In the genomic region with DNA sequence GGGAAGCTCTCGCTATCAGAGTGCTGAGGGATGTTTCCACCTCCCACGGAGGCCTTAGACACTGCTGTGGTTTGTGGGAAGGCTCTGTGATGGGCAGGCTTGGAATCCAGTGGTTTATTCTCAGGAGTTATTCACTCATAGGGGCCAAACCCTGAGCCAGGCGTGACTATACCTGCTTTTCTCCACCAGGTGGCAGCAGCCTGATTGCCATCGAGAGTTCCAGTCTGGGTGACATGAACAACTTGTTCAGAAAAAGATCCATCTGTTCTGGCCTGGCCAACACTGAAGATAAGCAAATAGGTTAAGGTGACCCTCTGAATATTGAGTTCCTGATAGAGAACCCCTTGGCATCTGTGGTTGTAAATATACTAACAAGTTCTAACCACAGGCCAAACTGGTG, we compare ENCODE assay signal across 9 mouse cellular contexts. TPM values are rescaled to one million over a fixed set of nuclear protein-coding genes. Genes with fewer than 3 reads are reported as not detected.
DNase-seq lines count a peak whose midpoint lies in the region; ATAC-seq and TF ChIP-seq lines count a peak whose summit lies in the region.
"Had no signal": no experiment of that assay in that cellular context is flagged by ENCODE, and none has a peak within 500 bp of the region (broad histone marks: within the 10 kb centered on the region; RNA-seq: fewer than 3 reads in every experiment).

No protein-coding gene starts in this region.

- H3K9me3 ChIP-seq in hindbrain, embryonic 14.5 days (ENCODE audit: control insufficient read depth, low read length), result no peaks in the 10 kb centered on the region
- no peaks in the 10 kb centered on the region for H3K9me3 ChIP-seq in hindbrain, embryonic 16.5 days (ENCODE audit: control insufficient read depth, low read length)
- H3K9me3 ChIP-seq: stomach, embryonic 15.5 days had no signal

- H3K4me1 ChIP-seq in hindbrain, embryonic 14.5 days (replicated peaks; ENCODE audit: control insufficient read depth, insufficient read depth, low read length), result no peaks in the 10 kb centered on the region
- no peaks in the 10 kb centered on the region for H3K4me1 ChIP-seq in hindbrain, embryonic 16.5 days (ENCODE audit: control insufficient read depth, insufficient read depth, low read depth, low read length)
- H3K4me1 ChIP-seq in spleen, adult 2 months (ENCODE audit: control insufficient read depth, insufficient read depth, insufficient read length), result peaks cover 23% of the 10 kb centered on the region; the same call in 1 of the 2 replicates

- TF ChIP-seq POLR2A in brain, embryonic 14.5 days (IDR thresholded peaks at IDR 0.05; ENCODE audit: borderline replicate concordance, extremely low read depth, insufficient read depth, insufficient read length, poor library complexity, severe bottlenecking), result no peak
- TF ChIP-seq POLR2A in spleen, adult 2 months (IDR thresholded peaks at IDR 0.05; ENCODE audit: low read depth, low read length), result no peak

- no peak for ATAC-seq in hindbrain, embryonic 14.5 days (ENCODE audit: low FRiP score)
- ATAC-seq in hindbrain, embryonic 16.5 days, result no peak
- peak; percentile 55 for ATAC-seq in erythroid progenitor cell, adult 5-6 weeks (replicated peaks; ENCODE audit: low FRiP score, poor library complexity, severe bottlenecking)
- ATAC-seq in megakaryocyte, adult 5-6 weeks (ENCODE audit: poor library complexity, severe bottlenecking), result peak; percentile 69

- no peak overlapping the region for H3K9ac ChIP-seq in hindbrain, embryonic 14.5 days
- no peak overlapping the region for H3K9ac ChIP-seq in hindbrain, embryonic 16.5 days (ENCODE audit: low read depth, low read length)
- H3K9ac ChIP-seq: stomach, embryonic 15.5 days had no signal

- peak; percentile 94 for TF ChIP-seq CTCF in brain, embryonic 14.5 days (IDR thresholded peaks at IDR 0.05; ENCODE audit: borderline replicate concordance, extremely low read depth, insufficient read depth, insufficient read length)
- TF ChIP-seq CTCF in spleen, adult 2 months (IDR thresholded peaks at IDR 0.05; ENCODE audit: extremely low read depth, insufficient read depth, insufficient read length, insufficient replicate concordance), result peak; percentile 84; the same call in 1 of the 2 replicates

- H3K27ac ChIP-seq in hindbrain, embryonic 14.5 days, result no peak overlapping the region
- no peak overlapping the region for H3K27ac ChIP-seq in hindbrain, embryonic 16.5 days (ENCODE audit: low read depth, low read length)
- no peak overlapping the region for H3K27ac ChIP-seq in spleen, adult 2 months (ENCODE audit: insufficient read depth, low read length)
- H3K27ac ChIP-seq: stomach, embryonic 15.5 days had no signal

- DNase-seq in hindbrain, embryonic 14.5 days (ENCODE audit: low spot score), result peak; percentile 90
- DNase-seq in brain, embryonic 14.5 days (ENCODE audit: low read depth), result peak; percentile 75
- peak; percentile 76 to 78 for DNase-seq in heart, postnatal 36 days
- peak; percentile 78 to 87 for DNase-seq in layer of hippocampus, postnatal 14 days (ENCODE audit: low spot score in 2 of 2)
- DNase-seq in spleen, adult 2 months (ENCODE audit: low read depth in 1 of 2, low spot score in 2 of 2), result peak; percentile 50 to 71

- no peaks in the 10 kb centered on the region for H3K27me3 ChIP-seq in hindbrain, embryonic 14.5 days (ENCODE audit: control insufficient read depth, insufficient read depth, low read length)
- no peaks in the 10 kb centered on the region for H3K27me3 ChIP-seq in hindbrain, embryonic 16.5 days (replicated peaks; ENCODE audit: control insufficient read depth, insufficient read depth, low read length)
- no peaks in the 10 kb centered on the region for H3K27me3 ChIP-seq in spleen, adult 2 months (ENCODE audit: control insufficient read depth, insufficient read depth, low read length)
- H3K27me3 ChIP-seq: stomach, embryonic 15.5 days had no signal

- no peak overlapping the region for H3K4me2 ChIP-seq in hindbrain, embryonic 14.5 days (replicated peaks)
- H3K4me2 ChIP-seq in hindbrain, embryonic 16.5 days (ENCODE audit: low read length), result no peak overlapping the region
- H3K4me2 ChIP-seq: stomach, embryonic 15.5 days had no signal

- intact Hi-C loops in heart, postnatal 36 days (cut with DNase I), result loop anchor here (1.0 to 5.0 kb wide), 2 partner anchors 65 to 166 kb away; no protein-coding TSS in a partner anchor

- no peak overlapping the region for H3K4me3 ChIP-seq in hindbrain, embryonic 14.5 days (replicated peaks; ENCODE audit: low read length)
- no peak overlapping the region for H3K4me3 ChIP-seq in hindbrain, embryonic 16.5 days (ENCODE audit: low read length)
- no peak overlapping the region for H3K4me3 ChIP-seq in spleen, adult 2 months (ENCODE audit: extremely low read depth, insufficient read depth, insufficient read length)
- H3K4me3 ChIP-seq: stomach, embryonic 15.5 days had no signal

- 4% methylated on average over 4 of the region's 4 CpGs for WGBS in hindbrain, embryonic 14.5 days
- 4% methylated on average over 4 of the region's 4 CpGs for WGBS in hindbrain, embryonic 16.5 days
- 3% methylated on average over 4 of the region's 4 CpGs for WGBS in spleen, adult 2 months

- H3K36me3 ChIP-seq in hindbrain, embryonic 14.5 days (replicated peaks; ENCODE audit: control insufficient read depth, insufficient read depth), result peaks cover 13% of the 10 kb centered on the region
- H3K36me3 ChIP-seq in hindbrain, embryonic 16.5 days (ENCODE audit: control insufficient read depth, insufficient read depth, low read length), result peaks cover 5% of the 10 kb centered on the region; the same call in 1 of the 2 replicates
- peaks cover 4% of the 10 kb centered on the region; the same call in 1 of the 2 replicates for H3K36me3 ChIP-seq in spleen, adult 2 months (ENCODE audit: control insufficient read depth, insufficient read depth, low read length)
- H3K36me3 ChIP-seq: stomach, embryonic 15.5 days had no signal

RNA-seq across cellular contexts. Expression of a gene that starts 19.3 kb away (rescaled TPM):
- 200 and 220 TPM in 2 replicates for polyA plus RNA-seq in hindbrain, embryonic 14.5 days (2014; fragmentation: Nextera tagmentation; extraction: Ambion mirVana)
- polyA plus RNA-seq in hindbrain, embryonic 16.5 days (2015; fragmentation: Nextera tagmentation; extraction: Ambion mirVana), result 189 and 198 TPM in 2 replicates
- 172 and 205 TPM in 2 replicates for polyA plus RNA-seq in brain, embryonic 14.5 days (2012; rRNA removed)
- total RNA-seq in erythroid progenitor cell, adult 5-6 weeks (2015; ENCODE audit: low replicate concordance), result 12.3 and 17.6 TPM in 2 replicates
- total RNA-seq in erythroid progenitor cell, adult 5-6 weeks (2017; ENCODE audit: low replicate concordance), result 7.7 and 42.9 TPM in 2 replicates
- 100 to 1,000 TPM; 362 to 417 TPM for total RNA-seq in heart, postnatal 36 days (2021)
- 100 to 1,000 TPM in 1 of 2 experiments, 10 to 100 TPM in 1; 88.1 to 119 TPM for total RNA-seq in layer of hippocampus, postnatal 14 days (2021)
- 20.6 and 20.7 TPM in 2 replicates for total RNA-seq in megakaryocyte, adult 5-6 weeks (2015)
- total RNA-seq in megakaryocyte, adult 5-6 weeks (2017), result 33.9 and 40.9 TPM in 2 replicates
- polyA plus RNA-seq in spleen, adult 2 months (2012; rRNA removed), result 46.5 and 49.5 TPM in 2 replicates

RNA-seq across cellular contexts. Expression of a gene that starts 26.4 kb away (rescaled TPM):
- polyA plus RNA-seq in hindbrain, embryonic 14.5 days (2014; fragmentation: Nextera tagmentation; extraction: Ambion mirVana), result 10.9 and 12.8 TPM in 2 replicates
- 21.7 and 23.2 TPM in 2 replicates for polyA plus RNA-seq in hindbrain, embryonic 16.5 days (2015; fragmentation: Nextera tagmentation; extraction: Ambion mirVana)
- polyA plus RNA-seq in brain, embryonic 14.5 days (2012; rRNA removed), result 24.6 and 35.9 TPM in 2 replicates
- 12.3 and 22.6 TPM in 2 replicates for total RNA-seq in erythroid progenitor cell, adult 5-6 weeks (2015; ENCODE audit: low replicate concordance)
- total RNA-seq in erythroid progenitor cell, adult 5-6 weeks (2017; ENCODE audit: low replicate concordance), result 9.0 and 23.0 TPM in 2 replicates
- total RNA-seq in heart, postnatal 36 days (2021), result 10 to 100 TPM; 50.7 to 50.8 TPM
- 10 to 100 TPM; 48.7 to 49.6 TPM for total RNA-seq in layer of hippocampus, postnatal 14 days (2021)
- 32.0 and 41.3 TPM in 2 replicates for total RNA-seq in megakaryocyte, adult 5-6 weeks (2015)
- total RNA-seq in megakaryocyte, adult 5-6 weeks (2017), result 20.6 and 28.1 TPM in 2 replicates
- 18.2 and 25.8 TPM in 2 replicates for polyA plus RNA-seq in spleen, adult 2 months (2012; rRNA removed)

RNA-seq across cellular contexts. Expression of a gene that starts 37.4 kb away (rescaled TPM):
- 0.83 and 1.6 TPM in 2 replicates for polyA plus RNA-seq in hindbrain, embryonic 14.5 days (2014; fragmentation: Nextera tagmentation; extraction: Ambion mirVana)
- polyA plus RNA-seq in hindbrain, embryonic 16.5 days (2015; fragmentation: Nextera tagmentation; extraction: Ambion mirVana), result 0.95 and 1.2 TPM in 2 replicates
- 0.38 and 0.56 TPM in 2 replicates for polyA plus RNA-seq in brain, embryonic 14.5 days (2012; rRNA removed)
- 0.42 and 1.8 TPM in 2 replicates for total RNA-seq in erythroid progenitor cell, adult 5-6 weeks (2015; ENCODE audit: low replicate concordance)
- total RNA-seq in erythroid progenitor cell, adult 5-6 weeks (2017; ENCODE audit: low replicate concordance), result 0.61 and 2.6 TPM in 2 replicates
- under 1 TPM; 0.22 to 0.46 TPM for total RNA-seq in heart, postnatal 36 days (2021)
- total RNA-seq in layer of hippocampus, postnatal 14 days (2021), result 1 to 10 TPM; 1.4 to 2.0 TPM
- total RNA-seq in megakaryocyte, adult 5-6 weeks (2015), result 1.3 and 2.7 TPM in 2 replicates
- 1.8 and 2.2 TPM in 2 replicates for total RNA-seq in megakaryocyte, adult 5-6 weeks (2017)
- polyA plus RNA-seq in spleen, adult 2 months (2012; rRNA removed), result 0.08 and 0.14 TPM in 2 replicates

Comparison
In these comparisons a context has a peak if more than half of its experiments do, and no peak if none do; other contexts are left out.
1. ATAC-seq: peak in erythroid progenitor cell, adult 5-6 weeks (single experiment) and megakaryocyte, adult 5-6 weeks (single experiment); none in hindbrain, embryonic 14.5 days (single experiment) and hindbrain, embryonic 16.5 days (single experiment).
2. Peak in every context shown above with its lines, with median percentiles within 50 percentile points of each other: DNase-seq.